Mouse (Mus musculus) midbrain, embryonic 11.5 days (tissue): ENCODE data around the gene Maml1. TPM values are rescaled to one million over a fixed set of nuclear protein-coding genes. Genes with fewer than 3 reads are reported as not detected.
A peak's percentile ranks its signal among the peaks of the same experiment; 100 is the strongest.

Experiments
- ATAC-seq: fragments of 200-750 bp; cut with Nextera tagmentation; 2 replicates; pipeline ENCODE4 v1.8.0; 2017; ENCODE audit warnings: moderate TSS enrichment, moderate library complexity; ENCODE audit not compliant: low FRiP score
- DNase-seq: peaks from one replicate; pipeline ENCODE4 v3.0.0; 2015; ENCODE audit warnings: low spot score; ENCODE audit errors: missing footprints
- H3K27ac ChIP-seq: fragments of 300-500 bp; sonication (generic); 2 replicates; pipeline ENCODE4 v1.5.1; 2014; ENCODE audit warnings: low read depth, low read length
- H3K27me3 ChIP-seq: fragments of 300-500 bp; sonication (generic); 2 replicates; pipeline ENCODE4 v1.6.1; 2014; ENCODE audit warnings: mild to moderate bottlenecking, low read length, moderate library complexity, mixed read lengths; ENCODE audit not compliant: control insufficient read depth, insufficient read depth
- H3K36me3 ChIP-seq: fragments of 300-500 bp; sonication (generic); 2 replicates; pipeline ENCODE4 v1.6.1; 2014; ENCODE audit warnings: mild to moderate bottlenecking, low read length, moderate library complexity, mixed read lengths; ENCODE audit not compliant: control insufficient read depth, insufficient read depth
- H3K4me1 ChIP-seq: fragments of 300-500 bp; sonication (generic); 2 replicates; pipeline ENCODE4 v1.6.1; 2014; ENCODE audit warnings: low read length; ENCODE audit not compliant: control insufficient read depth, insufficient read depth
- H3K4me2 ChIP-seq: fragments of 300-500 bp; sonication (generic); 2 replicates; pipeline ENCODE4 v1.6.1; 2014; ENCODE audit warnings: mild to moderate bottlenecking, moderate library complexity
- H3K4me3 ChIP-seq: fragments of 300-500 bp; sonication (generic); 2 replicates; pipeline ENCODE4 v1.5.1; 2014; ENCODE audit warnings: low read depth, low read length
- H3K9ac ChIP-seq: fragments of 300-500 bp; sonication (generic); 2 replicates; pipeline ENCODE4 v1.6.1; 2014; ENCODE audit warnings: low read length
- H3K9me3 ChIP-seq: fragments of 300-500 bp; sonication (generic); 2 replicates; pipeline ENCODE4 v1.6.1; 2016; ENCODE audit warnings: low read length; ENCODE audit not compliant: control insufficient read depth
- WGBS: fragments of 180-500 bp; shearing (Covaris S2); extraction: QIAGEN DNeasy Blood & Tissue Kit; methylation state at CpG from one replicate; pipeline ENCODE4 v1.1.7; 2014; 5-methylcytosine and 5-hydroxymethylcytosine counted together
- polyA plus RNA-seq: library from polyadenylated mRNA; unstranded; fragments of >200 nt; fragmentation: Nextera tagmentation; extraction: Ambion mirVana; gene quantifications from 2 replicates; pipeline ENCODE4 v1.2.1, GENCODE M21; 2014

Gene Maml1
- polyA plus RNA-seq, 1 experiment from 2014 or later, result 10.7 TPM

DNA sequence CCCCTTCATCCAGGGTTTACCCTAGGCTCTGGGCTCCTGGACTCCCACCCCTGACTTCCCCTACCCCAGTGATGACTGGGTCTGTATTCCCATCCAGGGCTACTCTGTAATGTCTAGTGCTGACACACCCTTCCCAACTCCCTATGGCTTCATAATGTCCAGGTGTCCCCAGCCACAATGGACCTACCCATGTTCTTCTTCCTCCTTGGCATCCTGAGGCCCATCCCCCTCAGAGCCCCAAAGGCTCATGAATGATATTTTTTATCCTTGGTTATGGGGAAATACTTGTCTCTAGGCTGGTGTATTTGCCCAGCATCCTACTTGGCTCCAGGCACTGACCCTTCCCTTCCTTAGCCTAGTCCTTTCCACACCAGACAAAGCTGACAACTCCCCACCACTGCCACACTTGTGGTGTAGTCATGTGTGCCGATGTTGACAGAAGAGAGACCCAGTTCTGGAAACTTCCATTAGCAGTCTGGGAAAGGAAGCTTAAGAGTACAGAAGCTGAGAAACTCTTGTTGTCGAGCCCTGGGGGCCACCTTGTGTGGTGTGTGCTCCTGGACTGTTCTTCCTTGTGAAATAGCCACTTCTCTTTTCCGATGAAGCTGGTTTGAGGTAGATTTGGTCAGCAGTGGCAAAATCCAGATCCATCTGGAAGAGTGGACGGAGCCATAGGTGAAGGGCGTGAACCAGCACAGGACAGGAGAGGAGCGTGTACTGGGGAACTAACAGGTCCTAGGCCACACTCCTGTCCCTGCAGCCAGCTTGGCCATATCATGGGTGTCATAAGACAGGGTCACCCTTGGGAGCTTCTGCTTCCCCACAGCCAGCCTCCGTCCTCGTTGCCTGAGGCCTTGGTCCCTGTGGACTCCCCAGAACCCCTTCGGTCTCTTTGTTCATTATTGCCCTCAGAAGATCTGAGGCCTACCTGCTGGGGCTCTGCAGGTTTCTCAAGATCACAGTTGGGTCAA lies 53.0 kb downstream of the Maml1 start:
- Histone ChIP-seq H3K4me2 (no peak overlapping the region), H3K27me3 (peaks cover 20% of the 10 kb centered on the region)
- WGBS, result 91% methylated on average over 9 of the region's 9 CpGs

DNA sequence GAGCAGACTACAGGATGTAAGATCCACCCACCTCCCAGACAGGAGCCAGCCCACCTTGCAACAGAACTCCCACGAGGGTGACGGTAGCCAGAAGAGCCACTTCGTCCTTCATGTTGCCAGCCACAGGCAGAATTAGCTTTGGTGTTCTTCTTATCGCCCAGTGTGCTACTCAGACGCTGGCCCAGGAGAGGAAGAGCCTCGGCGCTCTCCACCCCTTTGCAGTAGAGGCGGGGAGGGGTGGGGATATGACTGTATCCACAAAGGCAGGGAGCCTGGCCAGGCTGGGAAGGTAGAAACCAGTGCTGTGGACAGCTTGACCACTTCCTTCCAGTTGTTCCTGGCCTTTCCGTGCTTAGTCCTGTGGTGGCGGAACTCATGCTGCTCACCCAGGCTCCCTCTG lies 53.8 kb downstream of the Maml1 start, which contains the start of gene Ltc4s:
Gene Ltc4s, minus strand, starts transcription at position 293 of the 400 bp plus-strand sequence.
- Histone ChIP-seq H3K4me3 (peak within 1 kb of the TSS; percentile 56), H3K27me3 (peaks cover 20% of the 10 kb centered on the region)
- ATAC-seq, result no peak

More for the DNA sequence above, 53.0 kb downstream of the Maml1 start:
- no peak for ATAC-seq
- no peak overlapping the region for H3K27ac ChIP-seq
- no peak for DNase-seq
- H3K4me3 ChIP-seq, result no peak overlapping the region
- peaks cover 12% of the 10 kb centered on the region for H3K4me1 ChIP-seq
- H3K9me3 ChIP-seq, result no peaks in the 10 kb centered on the region
- no peak overlapping the region for H3K9ac ChIP-seq
- peaks cover 5% of the 10 kb centered on the region; the same call in 1 of the 2 replicates for H3K36me3 ChIP-seq

DNA sequence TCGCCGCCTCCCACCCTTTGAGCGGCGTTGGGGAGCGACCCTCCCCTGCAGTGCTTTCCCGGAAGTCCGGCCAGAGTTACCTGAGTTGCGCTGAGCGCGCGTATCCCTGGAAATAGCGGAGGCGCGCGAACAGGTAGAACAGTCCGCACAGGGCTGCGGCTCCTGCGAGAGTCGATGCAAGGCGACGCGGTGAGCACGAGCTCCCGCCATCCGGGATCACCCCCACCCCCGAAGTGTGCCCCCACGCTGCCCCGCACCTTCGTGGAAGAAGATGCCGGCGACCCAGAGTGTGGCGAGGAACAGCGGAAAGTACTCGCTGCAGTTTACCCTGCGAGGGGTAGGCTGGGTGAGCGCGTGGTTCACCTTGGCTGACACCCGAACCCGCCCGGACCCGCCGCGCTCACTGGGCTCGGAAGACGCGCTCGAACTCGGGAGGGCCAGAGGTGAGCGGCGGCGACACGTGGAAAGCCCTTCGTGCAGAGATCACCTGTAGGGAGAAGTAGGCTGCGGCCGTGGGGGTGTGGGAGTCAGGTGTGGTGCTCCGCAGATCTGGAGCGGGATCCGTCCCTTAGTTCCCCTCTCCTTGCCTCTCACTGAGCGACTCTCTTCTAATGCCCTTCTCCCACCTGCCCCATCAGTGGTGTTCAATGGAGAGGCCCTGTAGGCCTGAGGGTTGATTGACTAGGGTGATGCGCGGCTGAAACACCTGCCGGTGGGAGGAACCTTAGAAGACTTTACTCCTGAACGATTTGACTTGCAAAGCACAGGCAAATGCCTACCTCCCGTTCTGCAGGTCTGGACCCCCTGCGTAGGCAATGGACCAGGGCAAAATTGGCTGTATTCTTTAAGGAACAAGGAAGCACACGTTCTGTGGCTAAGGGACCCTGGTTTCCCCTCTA lies 54.9 kb downstream of the Maml1 start:
- 2% methylated on average over 66 of the region's 66 CpGs for WGBS
- H3K27ac ChIP-seq, result no peak overlapping the region
- ATAC-seq, result peak; percentile 38
- peaks cover 13% of the 10 kb centered on the region for H3K36me3 ChIP-seq
- peak overlapping the region; percentile 56 for H3K4me3 ChIP-seq
- peak overlapping the region; percentile 61 for H3K9ac ChIP-seq
- H3K4me1 ChIP-seq, result peaks cover 12% of the 10 kb centered on the region
- no peak for DNase-seq
- no peaks in the 10 kb centered on the region for H3K9me3 ChIP-seq
- peaks cover 20% of the 10 kb centered on the region for H3K27me3 ChIP-seq
- H3K4me2 ChIP-seq, result peak overlapping the region; percentile 94

More for the DNA sequence above, 53.8 kb downstream of the Maml1 start, which contains the start of gene Ltc4s:
- Histone ChIP-seq H3K4me1 (peaks cover 12% of the 10 kb centered on the region), H3K9ac (no peak within 1 kb of the TSS), H3K9me3 (no peaks in the 10 kb centered on the region), H3K4me2 (peak within 1 kb of the TSS; percentile 94), H3K36me3 (peaks cover 9% of the 10 kb centered on the region), H3K27ac (no peak within 1 kb of the TSS)
- WGBS, result 49% methylated on average over 10 of the region's 10 CpGs
- no peak for DNase-seq

DNA sequence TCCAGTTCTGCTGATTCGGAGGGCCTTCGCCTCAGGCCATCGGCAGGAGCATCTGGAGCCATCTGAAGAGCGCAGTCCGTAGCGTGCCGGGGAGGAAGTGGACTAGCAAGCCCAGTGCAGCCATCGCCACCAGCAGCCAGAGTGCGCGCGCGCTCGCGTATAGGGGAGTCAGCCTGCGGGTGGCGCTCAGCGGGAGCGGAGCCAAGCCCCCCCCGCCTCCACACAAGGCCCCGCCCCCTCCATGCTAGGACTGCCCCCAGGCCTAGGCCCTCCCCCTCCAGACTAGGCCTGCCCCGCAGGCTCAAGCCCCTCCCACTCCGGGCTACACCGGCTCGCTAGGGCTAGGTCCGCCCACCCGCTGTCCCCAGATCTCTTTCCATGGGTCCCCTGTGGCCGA lies 55.6 kb downstream of the Maml1 start:
- DNase-seq (peak; percentile 97), ATAC-seq (peak; percentile 94)
- 1% methylated on average over 27 of the region's 27 CpGs for WGBS
- H3K4me2 ChIP-seq, result peak overlapping the region; percentile 94
- no peaks in the 10 kb centered on the region for H3K9me3 ChIP-seq
- peaks cover 20% of the 10 kb centered on the region for H3K27me3 ChIP-seq
- peak overlapping the region; percentile 56 for H3K4me3 ChIP-seq
- peaks cover 13% of the 10 kb centered on the region for H3K36me3 ChIP-seq
- H3K27ac ChIP-seq, result no peak overlapping the region
- H3K9ac ChIP-seq, result peak overlapping the region; percentile 61
- peaks cover 12% of the 10 kb centered on the region for H3K4me1 ChIP-seq

DNA sequence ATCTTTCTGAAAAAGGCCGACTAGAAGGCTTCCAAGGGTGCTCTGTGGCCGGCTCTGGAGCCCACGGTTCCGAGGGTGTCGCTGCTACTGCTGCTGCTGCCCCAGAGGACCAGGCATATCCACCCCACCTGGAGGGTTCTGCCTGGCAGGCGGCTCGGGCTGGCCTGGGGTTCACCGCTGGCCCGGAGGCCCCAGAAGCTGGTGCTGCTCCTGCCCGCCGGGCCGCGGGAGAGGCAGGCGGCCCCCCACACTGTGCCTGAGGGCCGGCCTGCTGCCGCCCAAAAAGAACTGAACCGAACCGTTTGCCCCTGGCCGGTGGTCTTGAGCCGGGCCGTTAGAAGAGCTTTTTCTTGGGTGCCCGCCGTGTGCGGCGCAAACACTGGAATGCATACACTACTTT lies 57.5 kb downstream of the Maml1 start:
- peaks cover 29% of the 10 kb centered on the region for H3K27me3 ChIP-seq
- H3K36me3 ChIP-seq, result peaks cover 13% of the 10 kb centered on the region
- H3K4me3 ChIP-seq, result no peak overlapping the region
- H3K9me3 ChIP-seq, result no peaks in the 10 kb centered on the region
- H3K27ac ChIP-seq, result no peak overlapping the region
- DNase-seq (no peak), ATAC-seq (no peak)
- peaks cover 17% of the 10 kb centered on the region for H3K4me1 ChIP-seq
- no peak overlapping the region for H3K4me2 ChIP-seq
- WGBS, result 93% methylated on average over 25 of the region's 25 CpGs
- H3K9ac ChIP-seq, result no peak overlapping the region

DNA sequence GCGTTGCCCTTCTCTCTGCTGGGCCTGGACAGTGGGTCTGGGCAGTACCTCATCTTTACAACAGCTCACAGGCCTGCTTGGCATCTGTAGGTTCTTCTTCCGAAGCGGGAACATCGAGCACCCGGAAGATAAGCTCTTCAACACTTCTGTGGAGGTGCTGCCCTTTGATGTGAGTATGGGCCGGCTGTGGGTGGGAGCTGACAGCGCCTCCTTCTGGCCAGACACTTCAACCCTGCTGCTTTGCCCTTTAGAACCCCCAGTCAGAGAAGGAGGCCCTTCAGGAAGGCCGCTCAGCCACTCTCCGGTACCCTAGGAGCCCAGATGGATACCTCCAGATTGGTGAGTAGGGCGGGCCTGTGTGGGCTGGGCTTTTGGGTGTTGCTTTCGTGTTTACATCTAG lies 58.1 kb downstream of the Maml1 start:
- no peak for DNase-seq
- Histone ChIP-seq H3K9ac (no peak overlapping the region), H3K27me3 (peaks cover 29% of the 10 kb centered on the region), H3K4me3 (no peak overlapping the region), H3K27ac (no peak overlapping the region), H3K36me3 (peaks cover 13% of the 10 kb centered on the region), H3K9me3 (no peaks in the 10 kb centered on the region), H3K4me2 (no peak overlapping the region), H3K4me1 (peaks cover 17% of the 10 kb centered on the region)
- ATAC-seq, result no peak
- WGBS, result 87% methylated on average over 11 of the region's 11 CpGs

DNA sequence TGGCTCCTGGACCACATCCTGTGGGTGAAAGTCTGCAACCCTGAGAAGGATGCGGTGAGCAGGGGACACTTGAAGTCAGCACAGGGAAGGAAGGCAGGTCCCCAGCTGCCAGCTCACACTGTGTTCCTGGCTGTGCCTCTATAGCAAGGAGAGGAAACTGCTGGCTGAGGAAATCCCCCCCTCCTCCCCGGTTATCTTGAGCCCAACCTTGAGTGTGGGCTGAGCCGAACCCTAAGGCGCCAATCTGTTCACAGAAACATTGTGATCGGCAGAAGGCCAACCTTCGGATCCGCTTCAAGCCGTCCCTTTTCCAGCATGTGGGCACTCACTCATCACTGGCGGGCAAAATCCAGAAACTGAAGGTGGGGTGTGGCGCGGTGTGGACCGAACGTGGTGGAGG lies 59.1 kb downstream of the Maml1 start:
- H3K27me3 ChIP-seq, result peaks cover 21% of the 10 kb centered on the region
- no peak overlapping the region for H3K4me3 ChIP-seq
- no peak for ATAC-seq
- H3K36me3 ChIP-seq, result peaks cover 13% of the 10 kb centered on the region
- WGBS, result 92% methylated on average over 13 of the region's 13 CpGs
- DNase-seq, result no peak
- H3K4me2 ChIP-seq, result no peak overlapping the region
- H3K9me3 ChIP-seq, result no peaks in the 10 kb centered on the region
- H3K4me1 ChIP-seq, result peaks cover 23% of the 10 kb centered on the region
- no peak overlapping the region for H3K27ac ChIP-seq
- H3K9ac ChIP-seq, result no peak overlapping the region

DNA sequence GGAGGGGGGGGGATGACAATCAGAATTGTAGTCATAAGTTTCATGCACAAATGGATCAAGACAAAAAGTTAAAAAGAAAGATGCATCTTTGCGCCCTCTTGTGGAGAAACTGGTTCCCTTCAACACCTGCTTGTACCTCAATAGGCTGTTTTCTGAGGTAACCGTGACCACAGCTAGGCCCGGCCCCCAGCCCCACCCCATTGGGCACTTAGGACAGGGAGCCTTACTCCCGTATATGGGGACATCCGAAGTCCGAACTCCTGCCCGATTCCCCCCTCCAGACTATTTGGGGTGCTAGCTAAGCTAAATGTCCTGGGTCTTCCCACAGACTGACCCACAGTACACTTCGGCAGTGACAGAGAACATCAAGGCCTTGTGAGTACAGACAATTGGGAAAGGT lies 60.7 kb downstream of the Maml1 start:
- H3K9ac ChIP-seq, result no peak overlapping the region
- peaks cover 16% of the 10 kb centered on the region for H3K4me1 ChIP-seq
- H3K36me3 ChIP-seq, result peaks cover 13% of the 10 kb centered on the region
- DNase-seq, result peak; percentile 94
- H3K9me3 ChIP-seq, result no peaks in the 10 kb centered on the region
- peak overlapping the region; percentile 40 for H3K4me2 ChIP-seq
- ATAC-seq, result 0 out of 2 replicates have a peak, but pooled peaks have one; percentile 2
- no peak overlapping the region for H3K27ac ChIP-seq
- WGBS, result 20% methylated on average over 8 of the region's 8 CpGs
- no peak overlapping the region for H3K4me3 ChIP-seq
- H3K27me3 ChIP-seq, result peaks cover 9% of the 10 kb centered on the region; the same call in 1 of the 2 replicates
